Mouse (Mus musculus) kidney, postnatal 36 days (tissue): Measurements from ENCODE around the gene Prpf4.
A peak's percentile ranks its signal among the peaks of the same experiment; 100 is the strongest.

Source experiments
- DNase-seq, 2 experiments: peaks; one replicate each; pipeline ENCODE4 v3.0.0; 2021 to 2022; ENCODE audit warnings: mixed read lengths in 2 of 2

The Prpf4 gene

GRCm38 (mm10) chr4:62437256-62437778 lies 28.7 kb downstream of the Prpf4 start:
- DNase-seq: no peak

- peak; percentile 87 to 90 for DNase-seq
Observed at GRCm38 (mm10) chr4:62437871-62438270, 29.3 kb downstream of the Prpf4 start.

GRCm38 (mm10) chr4:62439793-62440192 lies 31.2 kb downstream of the Prpf4 start:
- no peak for DNase-seq

- peak; percentile 73 to 82 for DNase-seq
Observed at GRCm38 (mm10) chr4:62440544-62440943, 31.9 kb downstream of the Prpf4 start.

DNA sequence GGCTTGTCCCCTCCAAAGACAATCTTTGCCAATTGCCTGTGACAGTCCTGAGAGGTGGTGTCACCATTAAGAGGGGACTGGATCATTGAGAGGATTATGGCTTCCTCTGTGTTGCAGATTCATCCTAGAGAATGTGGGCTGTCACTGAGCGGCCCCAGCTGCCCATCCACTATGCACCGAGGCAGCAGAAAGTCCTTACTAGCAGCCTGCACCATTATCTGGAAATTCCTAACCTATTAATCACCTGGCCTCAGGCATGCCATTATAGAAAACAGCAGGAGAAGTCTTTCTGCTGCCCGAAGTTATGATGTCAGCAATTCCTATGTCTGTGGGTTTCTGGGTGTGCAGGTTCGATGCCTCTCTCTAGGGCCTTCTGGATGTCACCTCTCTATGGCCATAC lies 32.4 kb downstream of the Prpf4 start:
- DNase-seq: no peak

DNA sequence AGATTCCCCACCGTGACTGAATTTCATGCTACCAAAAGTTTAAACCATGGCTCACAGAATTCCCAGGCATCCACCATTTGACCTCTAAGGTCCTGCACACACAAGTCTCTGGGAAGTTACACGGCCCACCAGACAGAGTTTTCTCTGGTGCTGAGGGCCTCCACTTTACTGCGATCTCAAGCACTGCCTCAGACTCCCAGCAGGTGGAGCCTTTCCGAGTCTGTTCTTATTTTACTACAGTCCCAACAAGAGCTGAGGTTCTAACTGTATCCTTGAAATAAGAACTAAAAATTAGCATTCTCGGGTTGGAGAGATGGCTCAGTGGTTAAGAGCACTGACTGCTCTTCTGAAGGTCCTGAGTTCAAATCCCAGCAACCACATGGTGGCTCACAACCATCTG lies 46.4 kb downstream of the Prpf4 start:
- DNase-seq: peak; percentile 39 to 70

DNA sequence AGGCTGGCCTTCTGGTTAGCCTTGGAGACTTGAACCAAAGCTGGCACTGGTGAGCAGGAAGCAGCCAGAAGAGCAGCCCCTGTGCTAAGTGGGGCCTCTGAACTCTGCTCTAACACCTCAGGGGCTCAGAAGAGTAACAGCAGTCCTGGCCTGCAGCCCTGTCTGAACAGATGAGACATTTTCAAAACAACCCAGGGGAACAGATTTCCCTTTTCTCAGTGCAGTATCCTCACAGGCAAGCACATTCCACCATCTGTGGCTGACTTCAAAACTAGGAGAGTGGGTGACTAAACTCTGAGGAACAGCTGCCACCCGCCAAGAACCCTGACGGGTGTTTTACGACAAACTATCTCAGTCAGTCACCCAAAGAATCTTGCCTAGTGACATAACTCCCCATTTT lies 50.5 kb downstream of the Prpf4 start:
- DNase-seq: no peak

GRCm38 (mm10) chr4:62460348-62460747 lies 51.8 kb downstream of the Prpf4 start:
- DNase-seq: no peak

- DNase-seq: peak; percentile 35 to 55
Observed at GRCm38 (mm10) chr4:62463124-62463523, 54.5 kb downstream of the Prpf4 start.

DNA sequence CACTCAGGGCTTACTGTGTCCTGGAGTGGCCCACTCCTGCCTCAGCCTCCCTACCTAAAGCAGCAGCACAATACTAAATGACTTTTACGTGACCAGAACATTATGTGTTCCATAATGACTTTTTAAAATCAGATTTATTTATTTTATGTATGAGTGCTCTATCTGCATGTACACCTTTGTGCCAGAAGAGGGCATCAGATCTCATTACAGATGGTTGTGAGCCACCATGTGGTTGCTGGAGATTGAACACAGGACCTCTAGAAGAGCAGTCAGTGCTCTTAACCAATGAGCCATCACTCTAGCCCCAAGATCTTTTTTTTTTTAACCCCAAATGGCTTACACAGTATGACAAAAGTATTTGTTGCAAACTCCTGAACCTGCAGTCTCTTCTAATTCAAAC lies 59.6 kb downstream of the Prpf4 start:
- no peak for DNase-seq

GRCm38 (mm10) chr4:62470598-62471051 lies 62.0 kb downstream of the Prpf4 start, which contains the start of gene Wdr31:
Gene Wdr31 (minus strand): TSS chr4:62470896.
- DNase-seq: peak; percentile 71 to 86

DNA sequence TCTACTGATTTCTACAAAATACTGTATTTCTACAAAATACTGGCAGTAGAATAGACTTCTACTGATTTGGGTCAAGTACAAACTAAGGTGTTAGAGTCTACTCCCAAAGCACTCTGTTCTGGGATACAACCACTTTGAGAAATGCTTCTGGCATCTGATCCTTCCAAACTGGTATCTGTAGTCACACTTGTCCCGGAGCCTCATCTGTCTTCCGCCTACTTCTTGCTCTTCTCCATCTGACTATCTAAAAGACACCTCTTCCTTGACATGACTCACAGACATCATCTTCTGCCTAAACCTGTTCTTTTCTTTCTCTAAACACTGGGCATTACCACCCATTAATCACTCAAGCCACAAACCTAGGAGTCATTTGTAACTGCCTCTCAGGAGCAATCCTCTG lies 63.5 kb downstream of the Prpf4 start:
- DNase-seq: no peak

- no peak for DNase-seq
Observed at GRCm38 (mm10) chr4:62475131-62475530, 66.5 kb downstream of the Prpf4 start.

DNA sequence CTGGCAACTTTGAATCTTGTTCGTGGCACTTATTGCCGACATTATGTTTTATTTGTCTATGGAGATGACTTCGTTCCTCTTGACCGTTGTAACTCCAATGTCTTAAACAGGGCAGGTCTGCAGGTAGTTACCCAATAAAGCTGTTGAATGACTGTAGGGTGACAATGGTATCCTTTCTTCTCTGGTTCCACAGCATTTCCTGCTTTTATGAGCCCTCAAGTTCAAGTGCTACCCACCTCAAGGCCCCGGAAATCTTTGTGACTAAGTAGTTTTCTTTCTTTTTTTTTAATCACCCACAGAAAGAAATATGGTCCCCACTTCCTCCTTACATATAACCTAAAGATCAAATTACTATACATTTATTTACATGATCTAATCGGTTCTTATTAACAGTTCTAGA lies 67.2 kb downstream of the Prpf4 start:
- no peak for DNase-seq
